Mouse (Mus musculus): ENCODE measurements around the gene Fkbp2.

- TF ChIP-seq POLR2A (IDR thresholded peaks at IDR 0.05; ENCODE audit: insufficient read length, low read depth) (no peak), MAX (IDR thresholded peaks at IDR 0.05; ENCODE audit: low read depth) (no peak), MYOG (IDR thresholded peaks at IDR 0.05; ENCODE audit: control insufficient read depth in 1 of 3, insufficient read depth in 1 of 3, insufficient read length in 2 of 3, low read depth in 2 of 3) (no peak), TCF12 (IDR thresholded peaks at IDR 0.05; ENCODE audit: insufficient read depth, poor library complexity, severe bottlenecking) (no peak), USF1 (IDR thresholded peaks at IDR 0.05; ENCODE audit: low read depth) (no peak), E2F4 (IDR thresholded peaks at IDR 0.05; ENCODE audit: insufficient read depth) (no peak)
Observed at GRCm38 (mm10) chr19:6989251-6989650, 8.9 kb upstream of the Fkbp2 start.

Measured in myocyte (in vitro differentiated cells).